Mouse (Mus musculus): ENCODE data around the gene Trim9.

The Trim9 gene

DNA sequence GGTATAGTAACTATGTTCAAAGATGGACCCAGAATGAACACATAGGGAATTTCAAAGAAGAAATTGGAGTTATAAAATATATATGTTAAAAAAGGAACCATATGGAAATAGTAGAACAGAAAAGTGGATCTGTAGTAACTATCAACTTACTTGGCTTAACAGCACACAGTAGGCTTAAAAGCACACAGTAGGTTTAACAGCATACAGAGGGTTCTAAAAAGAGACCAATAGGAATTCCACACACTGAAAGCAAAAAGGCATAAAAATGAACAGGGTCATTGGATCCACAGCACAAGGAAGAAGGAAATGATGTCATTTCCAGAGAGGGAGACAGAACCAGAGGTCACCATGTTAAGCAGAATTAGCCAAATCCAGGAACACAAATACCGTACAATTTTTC is 24.6 kb downstream of the Trim9 start:
- DNase-seq, result no peak

DNA sequence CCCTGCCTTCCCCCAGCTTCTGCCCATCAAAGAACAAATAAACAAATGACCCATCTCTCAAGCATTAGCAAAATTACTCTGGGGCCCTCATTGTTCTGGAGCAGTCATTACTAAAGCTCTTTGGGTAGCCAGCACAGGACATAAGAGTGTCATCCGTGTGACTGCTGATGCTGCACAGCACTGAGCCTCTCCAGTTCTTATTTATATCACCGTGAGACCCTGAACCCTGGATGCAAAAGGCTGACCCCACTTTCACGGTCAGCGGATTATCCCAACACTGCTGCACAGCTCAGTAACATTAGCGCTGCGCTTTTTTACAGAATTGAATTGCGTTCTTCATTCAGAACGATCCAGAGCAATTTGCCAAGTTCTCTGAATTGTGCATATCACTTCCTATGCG is 31.3 kb downstream of the Trim9 start:
- no peak for DNase-seq

DNA sequence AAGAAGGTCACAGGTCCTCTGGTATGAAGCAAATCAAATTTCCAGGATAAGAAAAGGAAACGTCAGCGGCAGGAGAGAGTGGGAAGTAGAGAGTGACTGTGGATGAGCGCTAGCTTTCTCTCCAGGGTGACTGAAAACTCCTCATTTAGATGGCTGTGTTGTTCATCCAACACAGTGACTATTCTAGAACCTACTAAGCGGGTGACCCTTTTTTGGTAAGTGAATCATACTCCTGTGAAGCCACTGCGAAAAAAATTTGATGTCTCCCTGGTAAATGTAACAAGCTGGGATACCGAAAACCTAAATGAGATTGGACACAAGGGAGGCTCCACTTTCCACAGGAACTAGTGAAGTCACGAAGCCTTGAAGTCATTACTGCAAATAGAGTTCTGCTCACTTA is 39.5 kb downstream of the Trim9 start:
- DNase-seq, result no peak

DNA sequence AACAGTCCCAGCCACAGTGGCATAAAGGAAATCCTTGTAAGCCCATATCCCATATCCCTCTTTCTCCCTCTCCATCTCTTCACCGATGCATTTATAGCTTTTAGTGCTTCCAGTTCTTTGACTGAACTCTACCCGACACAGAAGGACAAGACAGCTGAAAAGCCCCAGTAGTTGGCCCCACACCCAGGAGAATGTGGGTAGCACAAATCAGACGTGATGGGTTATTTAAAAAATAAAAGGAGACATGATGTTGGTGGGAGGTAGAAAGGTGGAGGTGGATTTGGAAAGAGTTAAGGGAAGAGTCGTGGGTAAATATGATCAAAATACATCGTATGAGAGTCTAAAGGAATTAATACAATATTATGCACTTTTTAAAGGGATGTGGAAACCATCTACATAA is 40.4 kb downstream of the Trim9 start:
- no peak for DNase-seq

DNA sequence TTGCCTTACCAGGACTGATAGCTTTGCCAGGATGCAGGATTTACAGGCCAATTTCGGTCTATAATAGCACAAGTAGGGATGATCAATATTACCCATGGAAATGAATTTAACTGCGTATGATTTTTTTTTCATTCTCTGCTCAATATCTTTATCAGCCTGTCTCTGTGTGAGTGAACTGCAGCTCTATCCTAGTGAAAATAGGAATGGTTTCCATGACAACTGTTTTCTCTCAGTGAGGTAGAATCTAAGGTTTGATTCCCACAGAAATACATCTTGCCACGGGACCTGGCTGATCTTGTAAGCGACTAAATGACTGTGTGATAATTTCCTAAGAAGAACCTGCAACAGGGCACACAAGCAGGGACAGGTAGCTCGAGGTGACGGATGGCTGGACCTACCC is 43.4 kb downstream of the Trim9 start:
- DNase-seq, result no peak

DNA sequence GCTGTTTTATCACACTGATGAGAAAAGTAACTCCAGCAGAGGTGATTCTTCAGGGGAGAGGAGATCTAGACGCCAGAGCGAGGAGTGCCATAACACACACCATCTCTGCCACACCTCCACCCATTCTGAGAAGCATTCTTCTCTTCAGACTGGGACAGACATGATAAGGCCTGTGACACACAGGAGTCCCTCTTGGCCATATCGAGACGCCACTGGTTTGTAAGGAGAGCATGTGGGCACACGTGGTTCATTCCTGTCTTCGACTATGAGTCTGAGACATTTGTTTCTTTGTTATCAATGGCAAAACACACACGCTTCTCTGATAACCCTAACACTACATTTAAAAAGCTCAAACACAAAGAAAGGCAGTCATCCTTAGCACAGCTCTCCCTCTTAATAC is 43.9 kb downstream of the Trim9 start:
- no peak for DNase-seq

DNA sequence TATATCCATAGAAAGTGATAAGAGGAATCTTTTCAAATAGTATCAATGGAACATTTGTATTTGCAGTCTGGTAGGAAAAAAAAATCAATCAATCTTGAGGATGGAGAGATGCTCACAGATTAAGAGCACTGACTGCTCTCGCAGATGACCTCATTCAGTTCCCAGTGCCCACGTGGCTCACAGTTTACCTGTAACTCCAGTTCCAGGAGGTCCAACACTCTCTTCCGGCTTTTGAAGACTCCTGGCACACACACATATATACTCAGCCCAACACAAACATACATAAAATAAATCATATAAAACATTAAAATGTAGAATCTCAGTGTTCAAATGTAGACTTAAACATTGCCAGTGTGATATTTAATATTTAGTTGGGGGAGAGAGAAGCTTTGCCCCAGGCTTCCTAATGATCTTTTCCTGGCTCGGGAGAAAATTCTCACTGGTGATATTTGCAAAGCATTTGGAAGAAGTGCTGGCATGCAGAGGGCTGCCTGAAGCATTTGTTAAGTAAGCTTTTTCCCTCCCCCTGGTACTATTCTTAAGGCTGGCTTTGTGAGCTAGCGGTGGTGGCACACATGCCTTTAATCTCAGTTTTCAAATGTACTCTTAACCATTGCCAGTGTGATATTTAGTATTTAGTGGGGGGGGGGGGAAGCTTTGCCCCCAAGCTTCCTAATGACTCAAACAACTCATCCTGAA is 45.2 kb downstream of the Trim9 start:
- DNase-seq, result no peak

DNA sequence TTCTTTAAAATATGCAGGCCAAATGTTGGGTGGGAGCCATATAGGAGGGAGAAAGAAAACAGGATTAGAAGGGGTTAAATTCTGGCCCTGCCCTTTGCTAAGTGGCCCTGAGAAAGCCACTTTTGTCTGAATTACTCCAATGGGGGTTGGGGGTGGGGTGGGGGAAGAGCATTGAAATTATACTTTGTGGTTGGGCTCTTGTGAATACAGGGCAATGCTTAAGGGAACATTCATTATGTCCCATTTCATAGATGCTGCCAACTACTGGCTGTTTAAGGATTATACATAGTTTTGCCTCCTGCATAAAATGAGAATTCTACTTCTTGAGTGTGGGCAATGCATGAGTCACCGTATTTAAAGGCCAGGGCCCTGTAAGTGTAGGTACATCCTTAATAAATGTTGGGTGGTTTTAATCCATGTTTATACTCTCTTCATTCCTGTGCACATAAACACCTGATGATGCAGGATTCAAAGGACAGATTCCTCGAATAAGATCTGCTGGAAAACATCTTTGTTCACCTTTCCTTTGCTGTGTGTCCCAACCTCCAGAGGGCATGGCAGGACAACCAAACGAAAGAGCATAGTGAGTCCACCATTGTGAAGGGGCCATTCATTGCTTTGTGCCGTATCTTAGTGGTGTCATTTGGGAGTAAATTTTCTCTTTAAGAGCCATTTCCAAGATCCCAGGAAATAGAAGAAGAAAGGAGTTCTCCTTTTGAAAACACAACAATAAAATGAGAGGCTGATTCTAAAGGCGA is 53.3 kb downstream of the Trim9 start:
- DNase-seq, result no peak

DNA sequence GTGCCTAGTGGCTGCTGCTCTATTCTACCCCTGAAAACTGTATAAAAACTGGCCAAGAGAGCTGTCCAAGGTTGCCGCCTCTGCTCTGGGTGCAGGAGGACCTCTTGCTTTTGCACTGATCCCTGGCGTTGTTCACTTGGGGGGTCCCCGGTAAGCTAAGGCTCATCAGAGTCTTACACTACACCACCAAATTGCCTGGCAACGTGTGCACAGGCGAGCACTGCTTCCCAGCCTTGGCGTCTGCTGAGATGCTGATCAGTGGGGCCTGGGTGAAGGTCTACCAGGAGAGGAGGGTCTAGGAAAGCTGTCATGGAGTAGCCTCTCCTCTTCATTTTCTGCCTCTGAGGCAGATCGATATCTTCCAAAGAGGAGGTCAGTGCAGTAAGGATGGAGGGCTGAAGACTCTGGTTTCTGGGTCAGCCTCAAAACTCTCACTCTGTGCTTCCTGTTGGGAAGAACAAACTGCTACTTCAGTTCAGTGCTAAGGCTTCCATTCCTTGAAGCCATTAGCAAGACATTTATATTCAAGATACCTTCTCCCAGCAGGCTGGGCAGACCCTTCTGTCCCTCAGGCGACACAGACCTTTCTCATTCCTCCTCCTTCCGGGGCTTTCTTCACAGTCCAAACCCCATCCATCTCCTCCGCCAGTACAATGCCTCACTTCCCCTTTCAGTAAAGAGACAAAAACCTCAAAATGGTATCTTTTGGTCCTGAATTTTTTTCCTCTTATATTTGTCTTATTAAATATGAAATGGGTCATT is 54.1 kb downstream of the Trim9 start:
- DNase-seq, result no peak

DNA sequence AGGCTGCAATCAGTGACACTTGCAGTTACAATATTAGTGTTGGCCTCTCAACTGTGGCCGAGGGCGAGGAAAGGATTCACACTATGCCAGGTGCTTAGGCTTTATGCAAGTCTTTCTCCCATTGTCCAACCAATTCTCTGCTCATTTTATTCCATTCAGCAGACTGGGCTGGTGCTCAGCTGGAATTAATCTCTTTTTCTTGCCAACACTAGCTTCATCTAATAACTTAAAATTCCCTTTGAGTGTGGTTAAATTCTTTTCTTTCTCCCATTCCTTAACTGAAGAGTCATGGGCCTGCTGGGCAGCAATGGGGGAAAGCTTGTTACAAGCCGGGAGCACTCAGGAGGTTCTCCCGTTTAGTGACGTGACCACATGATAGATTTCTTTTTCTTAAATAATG is 61.9 kb downstream of the Trim9 start:
- DNase-seq, result no peak

DNA sequence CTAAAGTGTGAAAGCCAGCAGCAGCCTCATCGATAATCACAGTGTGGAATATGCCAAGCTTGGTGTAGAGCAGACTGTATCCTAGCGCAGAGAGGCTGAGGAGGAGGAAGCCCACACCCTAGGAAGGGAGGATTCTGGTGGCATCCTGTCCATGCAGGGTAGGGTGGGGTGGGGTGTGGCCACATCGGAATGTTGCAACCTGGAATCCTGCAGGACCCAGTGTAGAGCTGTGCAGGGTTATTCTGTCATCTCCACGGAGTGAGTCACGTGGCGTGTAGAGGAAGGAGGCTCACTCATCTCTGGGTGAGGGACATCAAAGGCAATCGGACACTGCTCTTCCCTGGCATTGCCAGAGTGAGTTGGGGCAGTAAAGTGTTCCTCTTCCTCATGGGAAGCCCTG is 62.4 kb downstream of the Trim9 start:
- DNase-seq, result no peak

DNA sequence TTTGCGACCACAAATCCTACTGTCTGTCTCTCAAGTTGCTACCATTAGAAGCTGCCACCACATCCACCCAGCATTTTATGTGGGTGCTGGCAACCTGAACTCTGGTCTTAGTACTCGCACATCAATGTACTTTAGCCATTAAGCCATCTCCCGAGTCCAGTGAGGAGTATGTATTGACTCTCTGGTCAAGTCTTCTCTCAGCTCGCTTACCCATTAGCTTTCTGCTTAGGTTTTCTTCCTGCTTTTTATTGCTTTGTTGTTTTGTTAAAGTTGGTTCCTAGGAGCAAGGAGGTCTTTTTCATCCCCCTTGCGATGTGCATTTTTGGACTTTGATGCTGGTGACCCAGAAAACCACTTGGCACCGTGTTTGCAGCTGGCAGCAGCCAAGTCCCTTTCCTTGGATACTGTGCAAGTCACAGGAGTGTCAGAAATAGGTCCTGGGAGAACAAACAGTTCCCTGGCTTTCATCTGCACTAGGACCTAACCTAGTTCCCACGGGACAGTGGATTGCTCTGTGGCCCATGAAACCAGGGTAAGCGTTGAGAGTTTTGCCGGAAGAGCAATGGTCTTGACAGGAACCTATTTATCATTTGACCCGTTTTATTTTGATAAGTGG is 64.2 kb downstream of the Trim9 start:
- no peak for DNase-seq

DNA sequence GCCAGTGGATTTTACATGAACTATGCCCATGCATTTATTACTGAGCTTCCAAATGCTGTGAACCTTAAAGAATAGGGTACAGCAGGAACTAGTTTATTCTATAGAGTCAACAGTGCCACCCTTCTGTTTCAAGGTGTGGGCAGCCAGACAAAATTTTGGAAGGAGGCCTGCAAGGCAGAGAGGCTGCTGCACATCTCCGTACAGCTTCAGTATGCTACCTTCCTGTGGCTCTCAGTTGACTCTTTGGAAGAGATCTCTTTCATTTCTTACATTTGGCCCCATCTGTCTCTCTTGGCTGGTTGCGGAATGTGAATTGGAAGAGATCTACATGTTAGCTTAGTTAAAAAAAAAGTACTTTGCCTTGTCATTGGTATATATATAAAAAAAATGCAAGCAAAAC is 66.5 kb downstream of the Trim9 start:
- DNase-seq, result no peak

DNA sequence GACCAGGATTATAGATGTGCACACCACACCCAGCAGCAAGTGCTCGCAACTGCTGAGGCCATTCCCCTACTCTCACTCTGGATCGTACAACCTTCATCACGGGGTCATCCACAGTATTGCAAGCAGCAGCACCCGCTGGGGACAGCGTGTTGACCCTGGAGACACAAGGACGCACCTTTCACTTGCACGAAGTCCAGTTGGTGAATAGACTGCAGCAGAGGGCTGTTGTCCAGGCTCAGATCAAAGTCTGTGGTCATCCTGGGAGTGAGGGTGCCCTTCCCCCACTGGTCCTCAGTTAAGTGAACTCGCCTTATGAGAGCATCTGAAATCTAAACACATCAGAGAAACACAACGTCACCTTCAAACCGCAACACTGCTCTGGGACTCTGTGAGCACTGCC is 67.0 kb downstream of the Trim9 start:
- no peak for DNase-seq

DNA sequence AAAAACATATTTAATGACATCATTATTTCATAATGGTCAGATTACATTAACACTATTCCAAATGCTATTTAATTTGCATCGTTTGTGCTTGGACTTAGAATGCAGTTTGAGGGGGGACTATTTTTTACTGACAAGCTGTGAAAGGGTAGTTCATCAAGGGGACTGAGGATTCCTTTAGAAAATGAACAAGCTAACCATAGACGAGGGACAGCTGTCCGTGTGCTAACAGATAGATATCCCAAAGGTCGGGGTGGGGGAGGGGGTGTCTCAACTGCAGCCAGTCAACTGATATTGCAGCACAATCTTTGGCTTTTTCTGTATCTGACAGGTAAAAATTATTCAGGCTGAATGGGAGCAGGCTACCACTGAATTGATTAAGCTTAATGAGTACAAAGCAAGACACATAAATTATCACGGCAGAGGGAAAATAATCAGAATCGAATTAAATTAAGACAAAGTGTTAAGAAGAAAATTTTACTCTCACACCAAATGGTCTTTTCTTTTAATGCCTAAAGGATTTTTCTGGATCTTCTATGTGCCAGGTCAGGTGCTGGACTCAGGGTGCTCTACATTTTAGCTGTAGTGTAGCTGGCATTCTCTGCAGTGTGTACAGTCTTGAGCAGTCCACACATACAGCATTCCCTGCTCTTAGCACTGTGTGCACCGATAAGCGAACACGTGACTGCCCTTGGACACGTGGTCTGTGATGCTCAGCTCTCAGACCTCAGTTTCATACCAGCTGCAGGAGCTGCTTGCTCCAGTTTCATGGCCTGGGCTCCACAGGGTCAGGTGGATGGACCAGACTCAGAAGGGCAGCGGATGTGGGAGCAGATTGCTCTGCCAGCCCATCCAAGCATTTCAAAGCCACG is 70.1 kb downstream of the Trim9 start:
- no peak for DNase-seq

DNA sequence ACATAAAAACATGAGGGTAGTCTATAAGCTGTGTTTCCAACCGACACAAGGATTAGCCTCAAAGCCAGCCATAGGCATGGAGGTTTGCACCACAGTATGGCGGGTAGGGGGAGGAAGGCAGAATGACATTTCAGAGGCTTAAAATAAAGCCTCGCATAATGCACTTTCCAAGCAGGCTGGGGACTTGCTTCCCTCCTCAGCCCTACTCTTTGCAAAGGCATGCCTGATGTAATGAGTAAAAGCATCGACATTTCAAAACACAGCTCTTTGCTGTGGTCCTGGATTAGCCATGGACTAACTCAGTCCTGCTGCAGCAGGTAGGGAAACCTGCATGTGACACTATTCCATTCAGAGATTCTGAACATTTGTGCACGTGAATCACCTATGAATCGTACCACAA is 77.7 kb downstream of the Trim9 start:
- DNase-seq, result no peak

DNA sequence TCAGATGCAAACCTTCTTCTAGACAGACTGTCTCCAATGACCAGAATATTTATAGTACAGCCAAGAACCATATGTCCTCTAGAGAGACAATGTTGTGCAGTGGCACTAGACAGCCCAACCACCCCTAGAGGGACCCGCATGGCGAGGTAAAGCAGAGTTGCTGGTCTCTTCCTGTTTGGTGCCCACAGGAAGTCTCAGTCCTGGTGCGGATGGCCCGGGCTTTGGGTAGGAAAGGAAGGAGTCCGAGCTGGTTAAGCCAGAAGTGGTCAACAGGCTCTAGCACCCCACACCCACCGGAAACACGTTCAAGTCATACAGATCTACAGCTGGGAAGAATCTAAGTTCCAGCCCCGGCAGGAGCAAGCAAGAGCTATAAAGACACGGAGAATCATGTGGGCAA is 80.1 kb downstream of the Trim9 start:
- DNase-seq, result no peak

DNA sequence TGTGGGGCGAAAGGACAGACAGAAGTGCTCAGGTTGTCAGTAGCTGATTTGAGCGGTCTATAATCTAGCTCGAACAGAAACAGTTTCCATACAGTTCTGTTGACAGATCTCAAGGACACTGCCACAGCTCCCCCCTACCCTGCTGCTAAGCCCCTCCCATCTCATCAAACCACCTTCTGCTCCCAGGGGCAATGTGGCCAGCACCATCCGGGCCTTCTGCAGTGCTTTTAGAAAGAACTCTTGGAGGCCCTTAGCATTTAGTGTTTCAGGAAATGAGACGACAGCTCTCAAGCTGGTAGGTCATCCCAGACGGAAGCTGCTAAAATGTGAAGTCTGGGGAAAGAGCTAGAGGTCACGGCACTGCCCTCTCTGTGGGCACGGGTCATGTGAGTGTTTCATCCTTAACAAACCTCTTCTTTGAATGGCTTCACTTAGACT is 80.9 kb downstream of the Trim9 start:
- DNase-seq, result no peak

DNA sequence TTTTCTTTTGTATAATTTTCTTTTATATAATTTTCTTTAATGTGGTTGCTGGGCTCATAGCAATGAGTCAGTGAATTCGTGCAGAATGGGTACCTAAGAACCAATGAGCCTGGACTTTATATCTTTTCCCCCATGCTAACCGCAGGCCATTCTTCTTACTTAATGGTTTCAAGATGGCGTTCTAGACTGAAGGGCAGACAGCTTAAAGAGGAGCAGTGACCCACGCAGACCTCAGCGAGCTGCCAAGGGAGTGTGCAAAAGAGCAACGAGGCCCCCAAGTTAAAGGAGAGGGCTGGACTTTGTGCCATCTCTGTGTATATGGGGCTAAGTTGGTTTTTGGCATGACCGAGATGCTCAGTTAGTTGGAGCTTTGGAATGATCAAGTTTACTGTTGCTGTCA is 83.7 kb downstream of the Trim9 start:
- no peak for DNase-seq

DNA sequence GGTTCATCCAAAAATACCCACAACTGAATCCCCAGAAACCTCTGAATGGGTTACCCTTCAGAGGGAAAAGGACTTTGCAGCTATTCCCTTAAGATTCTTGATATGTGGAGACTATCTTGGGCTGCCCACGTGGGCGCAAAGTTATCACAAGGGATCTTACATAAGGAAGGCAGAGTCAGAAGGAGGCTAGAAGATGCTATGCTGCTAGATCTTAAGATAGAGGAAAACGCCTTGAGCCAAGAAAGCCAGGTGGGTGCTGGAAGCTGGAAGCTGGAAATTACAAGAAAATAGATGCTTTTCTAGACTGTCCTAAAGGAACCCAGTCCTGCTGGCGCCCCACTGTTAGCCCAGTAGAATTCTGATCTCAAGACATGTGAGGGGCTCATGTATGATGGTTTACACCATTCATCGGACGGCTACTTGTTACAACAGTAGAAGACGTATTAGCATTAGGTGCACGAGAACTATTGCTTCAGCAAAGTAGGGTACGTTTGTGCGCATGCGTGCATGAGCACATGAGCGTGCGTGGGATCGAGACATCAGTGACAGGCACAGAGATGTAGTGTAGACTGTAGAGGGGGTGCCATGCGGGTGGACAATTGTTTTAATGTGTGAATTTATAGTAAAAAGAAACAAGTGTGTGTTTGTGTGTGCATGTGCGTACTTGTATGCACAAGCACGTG is 85.0 kb downstream of the Trim9 start:
- DNase-seq, result no peak

DNA sequence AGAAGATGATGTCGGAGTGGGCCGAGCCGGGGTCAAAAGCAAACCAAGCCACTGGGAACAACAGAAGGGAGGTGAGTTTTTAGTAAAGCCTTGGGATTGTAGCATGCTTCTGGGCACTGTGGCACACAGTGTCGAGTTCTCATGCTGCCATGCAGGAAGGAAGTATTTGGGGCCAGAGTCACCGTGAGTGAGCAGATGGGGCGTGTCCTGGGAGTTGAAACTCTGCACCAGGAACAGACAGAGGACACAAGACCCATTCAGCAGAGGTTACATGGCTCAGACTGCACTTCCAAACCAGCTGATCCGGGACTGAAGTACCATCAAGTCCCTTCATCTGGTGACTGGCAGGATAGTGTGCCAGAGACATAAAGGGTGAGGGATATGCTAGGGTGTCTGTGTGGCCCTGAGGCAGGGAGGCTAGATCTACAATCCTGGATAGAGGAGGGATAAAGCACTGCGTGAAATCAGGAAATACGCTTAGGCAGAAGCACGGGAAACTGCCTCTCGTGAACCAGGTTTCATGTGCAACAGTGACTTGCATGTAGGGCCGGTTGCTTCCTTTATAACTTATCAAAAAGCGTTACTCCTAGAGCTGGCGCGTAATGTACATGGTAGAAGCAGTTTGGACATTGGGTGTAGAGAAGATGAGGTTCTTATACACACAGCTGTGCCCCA is 96.1 kb downstream of the Trim9 start:
- no peak for DNase-seq

Measured in kidney, postnatal 10 days (tissue).